Mouse (Mus musculus): Measurements from ENCODE around the gene Gm20604.

GRCm38 (mm10) chr12:102757689-102758402 lies 626 bp downstream of the Gm20604 start, which contains the start of the genes Gm28051, Gon7 and Ubr7:
- TF ChIP-seq CTCF (IDR thresholded peaks at IDR 0.05; ENCODE audit: low read depth, low read length) (no peak), POLR2A (IDR thresholded peaks at IDR 0.05; ENCODE audit: borderline replicate concordance, low read depth, low read length) (no peak)

Data from bone marrow macrophage, adult 2 months (primary cell).